Mouse (Mus musculus) MEL (cell line): Measurements from ENCODE around the gene Cd44.

Source experiments
- BHLHE40 ChIP-seq: IDR thresholded peaks from 2 replicates; pipeline ENCODE4 v1.6.1; 2012; ENCODE audit warnings: low read depth, mild to moderate bottlenecking, inconsistent platforms, low read length, improper control_type of control experiment, borderline replicate concordance
- CTCF ChIP-seq, 3 experiments: IDR thresholded peaks in 2 of 3; conservative IDR thresholded peaks in 1 of 3; 2 replicates each; pipeline ENCODE4 v1.5.1; 2011 to 2012; ENCODE audit warnings: low read length in 3 of 3, low read depth in 2 of 3, mild to moderate bottlenecking in 2 of 3, improper control_type of control experiment in 1 of 3, inconsistent platforms in 1 of 3, mixed read lengths in 1 of 3, moderate library complexity in 1 of 3; ENCODE audit not compliant: control insufficient read depth in 1 of 3, insufficient read depth in 1 of 3, poor library complexity in 1 of 3, severe bottlenecking in 1 of 3
- GATA1 ChIP-seq: IDR thresholded peaks from 2 replicates; pipeline ENCODE4 v1.6.1; 2011; ENCODE audit warnings: low read depth, low read length, improper control_type of control experiment
- MYB ChIP-seq: IDR thresholded peaks from 2 replicates; pipeline ENCODE4 v1.6.1; 2011; ENCODE audit warnings: mild to moderate bottlenecking, low read depth, low read length, improper control_type of control experiment
- TCF12 ChIP-seq: IDR thresholded peaks from 2 replicates; pipeline ENCODE4 v1.6.1; 2014; ENCODE audit warnings: low read depth, mild to moderate bottlenecking, inconsistent platforms, low read length, improper control_type of control experiment, moderate library complexity

GRCm38 (mm10) chr2:102882597-102883272, 18.7 kb downstream of the Cd44 start:
- TF ChIP-seq TCF12 (no peak), MYB (no peak), BHLHE40 (no peak), CTCF (IDR thresholded peaks at IDR 0.05 in 2 of 3, conservative IDR thresholded peaks at IDR 0.05 in 1 of 3; ENCODE audit: control insufficient read depth in 1 of 3, insufficient read depth in 1 of 3, low read depth in 2 of 3, low read length in 3 of 3, poor library complexity in 1 of 3, severe bottlenecking in 1 of 3) (no peak), GATA1 (no peak)
